Mouse (Mus musculus) gastrocnemius, postnatal 4 days (tissue): Measurements from ENCODE around the gene Cyb5b. TPM values are rescaled to one million over a fixed set of nuclear protein-coding genes. Genes with fewer than 3 reads are reported as not detected.
"Not testable (repeated sequence)": the region's sequence is repeated elsewhere in the genome, so short reads cannot be mapped to it uniquely, and the experiment has no call there.

Experiments
- DNase-seq, 2 experiments: peaks; one replicate each; pipeline ENCODE4 v3.0.0; 2021 to 2022; ENCODE audit warnings: low spot score in 2 of 2, mixed read lengths in 2 of 2
- long read RNA-seq, 2 experiments: library from polyadenylated mRNA; stranded (forward); transcript quantifications; one replicate each; pipeline ENCODE4 v2.0.0; 2021
- total RNA-seq, 2 experiments: library from RNA; stranded (reverse); gene quantifications; 2 replicates each; pipeline ENCODE4 v1.2.3; 2021

Gene Cyb5b
- 10 to 100 TPM; 38.2 to 40.8 TPM for total RNA-seq
- long read RNA-seq, experiment 1, full-length matches to known transcripts, result 89 of 108 reads
- long read RNA-seq, experiment 1, partial matches to known transcripts, result 2 of 108 reads
- long read RNA-seq, experiment 1, other reads (novel, unspliced or antisense), result 17 of 108 reads
- long read RNA-seq, experiment 2, full-length matches to known transcripts, result 88 of 110 reads
- long read RNA-seq, experiment 2, partial matches to known transcripts, result 17 of 110 reads
- long read RNA-seq, experiment 2, other reads (novel, unspliced or antisense), result 5 of 110 reads

DNA sequence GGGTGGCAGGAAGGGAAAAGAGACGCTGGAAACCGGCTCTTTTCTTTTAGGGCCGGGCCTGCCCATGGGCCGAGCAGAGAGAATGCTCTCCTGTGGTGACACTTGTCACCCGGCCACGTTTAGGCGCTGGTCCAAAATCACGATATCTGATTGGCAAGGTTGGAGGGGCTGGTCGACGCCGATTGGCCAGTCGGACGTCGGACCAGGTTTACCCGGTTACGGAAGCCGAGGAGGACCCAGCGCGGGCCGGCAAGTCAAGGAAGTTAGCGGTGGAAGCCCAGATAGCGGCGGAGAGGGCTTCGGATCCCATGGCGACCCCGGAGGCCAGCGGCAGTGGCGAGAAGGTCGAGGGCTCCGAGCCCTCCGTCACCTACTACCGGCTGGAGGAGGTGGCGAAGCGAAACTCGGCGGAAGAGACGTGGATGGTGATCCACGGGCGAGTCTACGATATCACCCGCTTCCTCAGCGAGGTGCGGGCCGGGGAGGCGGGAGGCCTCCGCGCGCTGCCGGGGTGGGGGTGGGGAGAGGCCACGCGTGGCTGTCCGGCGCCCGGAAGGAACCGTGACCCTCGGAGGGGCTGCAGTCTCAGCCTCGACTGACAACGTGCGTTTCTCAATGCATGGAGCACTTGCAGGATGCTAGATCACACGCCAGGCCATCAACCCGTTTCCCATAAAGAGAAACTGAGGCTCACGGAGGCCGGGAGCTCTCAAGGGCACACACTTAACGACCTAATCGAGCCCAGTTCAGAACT, at the start of gene Cyb5b:
Gene Cyb5b, plus strand, starts transcription at position 237 of the 754 bp plus-strand sequence.
- DNase-seq, result peak; percentile 85 to 93

DNA sequence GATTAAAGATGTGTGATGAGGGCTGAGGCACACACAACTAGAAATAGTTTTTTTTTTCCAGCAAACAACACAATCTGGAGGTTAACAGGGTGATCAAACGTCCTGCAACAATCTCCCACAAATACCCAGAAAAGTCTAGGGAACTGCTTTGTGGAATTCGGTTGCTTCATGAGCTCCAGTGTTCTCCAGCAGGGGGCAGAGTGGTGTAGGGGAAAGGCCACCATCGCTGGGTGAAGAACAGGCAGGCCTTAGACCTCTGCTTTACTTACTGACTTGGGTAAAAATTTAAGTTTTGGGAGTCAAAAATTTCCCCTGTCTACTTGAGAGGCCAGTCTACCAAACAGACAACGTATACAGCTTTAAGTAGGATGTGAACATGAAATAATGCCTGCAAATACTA, 45.9 kb upstream of the Cyb5b start:
- DNase-seq, result peak; percentile 46 to 72

DNA sequence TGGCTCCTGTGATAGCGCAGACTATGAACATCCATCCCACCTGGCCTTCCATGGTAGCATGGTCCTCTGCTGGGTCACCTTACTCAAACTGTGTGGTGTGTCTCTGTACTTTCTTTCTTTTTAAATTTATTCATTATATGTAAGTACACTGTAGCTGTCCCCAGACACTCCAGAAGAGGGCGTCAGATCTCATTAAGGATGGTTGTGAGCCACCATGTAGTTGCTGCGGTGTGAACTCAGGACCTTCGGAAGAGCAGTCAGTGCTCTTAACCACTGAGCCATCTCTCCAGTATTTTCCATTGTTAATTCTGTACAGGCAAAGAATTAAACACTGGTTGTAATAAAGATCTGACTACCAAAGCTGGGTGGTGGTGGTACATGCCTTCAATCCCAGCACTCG, 42.4 kb upstream of the Cyb5b start:
- DNase-seq, result not testable (repeated sequence)

DNA sequence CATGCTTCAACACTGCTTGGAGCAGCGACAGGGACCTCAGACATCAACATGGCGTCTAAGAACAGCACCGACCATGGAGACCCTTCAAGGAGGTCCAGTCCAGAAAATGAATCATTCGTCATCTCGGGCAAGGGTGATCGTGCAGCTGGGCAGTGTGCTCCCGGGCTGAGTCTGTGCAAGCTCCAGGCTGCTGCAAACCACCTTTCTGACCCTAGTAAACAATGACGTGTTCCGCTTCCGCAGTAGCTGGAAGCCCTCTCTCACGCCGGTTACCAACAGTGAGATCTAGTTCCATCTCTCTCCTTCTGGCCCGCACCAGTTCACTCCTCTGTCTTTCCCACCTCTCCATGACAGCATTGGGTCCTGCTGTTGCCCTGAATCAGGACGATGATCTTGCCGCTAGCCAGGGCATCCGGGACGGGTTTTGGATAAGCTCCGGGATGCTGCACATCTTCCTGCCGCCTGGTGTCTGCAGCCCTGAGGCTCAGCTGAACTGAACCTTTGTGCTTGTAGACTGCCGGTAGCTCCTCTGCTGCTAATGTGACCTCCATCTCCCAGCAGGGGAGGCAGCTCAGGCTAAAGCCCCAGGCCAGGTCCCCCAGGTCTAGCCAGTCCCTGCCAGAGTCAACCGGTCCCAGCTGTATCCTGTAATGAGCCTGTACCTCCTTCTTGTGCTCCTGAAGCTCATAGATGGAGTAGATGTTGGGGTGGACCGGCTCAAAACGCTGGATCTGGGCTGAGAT, 41.3 kb upstream of the Cyb5b start:
- no peak for DNase-seq

DNA sequence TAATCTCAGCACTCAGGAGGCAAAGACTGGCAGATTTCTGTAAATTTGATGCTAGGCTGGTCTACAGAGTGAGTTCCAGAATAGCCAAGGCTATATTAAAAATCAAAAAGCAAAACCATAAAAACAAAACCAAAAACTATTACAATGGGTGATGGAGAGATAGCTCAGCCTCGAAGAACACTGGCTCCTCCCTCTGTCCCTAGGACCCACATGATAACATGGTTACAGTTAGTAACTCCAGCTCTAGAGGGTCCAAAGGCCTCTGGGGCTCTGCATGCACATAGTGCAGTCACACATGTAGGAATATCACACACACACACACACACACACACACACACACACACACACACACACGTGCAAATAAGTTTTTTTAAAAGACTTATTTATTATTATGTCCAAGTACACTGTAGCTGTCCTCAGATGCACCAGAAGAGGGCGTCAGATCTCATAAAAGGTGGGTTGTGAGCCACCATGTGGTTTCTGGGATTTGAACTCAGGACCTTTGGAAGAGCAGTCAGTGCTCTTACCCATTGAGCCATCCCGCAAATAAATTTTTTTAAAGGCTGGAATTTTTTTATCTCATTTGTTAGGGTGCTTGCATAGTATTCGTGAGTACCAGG, 40.5 kb upstream of the Cyb5b start:
- no peak for DNase-seq

- no peak for DNase-seq
Measured at GRCm38 (mm10) chr8:107110629-107111330, 39.7 kb upstream of the Cyb5b start.

GRCm38 (mm10) chr8:107111340-107112105, 38.9 kb upstream of the Cyb5b start:
- DNase-seq, result no peak

DNA sequence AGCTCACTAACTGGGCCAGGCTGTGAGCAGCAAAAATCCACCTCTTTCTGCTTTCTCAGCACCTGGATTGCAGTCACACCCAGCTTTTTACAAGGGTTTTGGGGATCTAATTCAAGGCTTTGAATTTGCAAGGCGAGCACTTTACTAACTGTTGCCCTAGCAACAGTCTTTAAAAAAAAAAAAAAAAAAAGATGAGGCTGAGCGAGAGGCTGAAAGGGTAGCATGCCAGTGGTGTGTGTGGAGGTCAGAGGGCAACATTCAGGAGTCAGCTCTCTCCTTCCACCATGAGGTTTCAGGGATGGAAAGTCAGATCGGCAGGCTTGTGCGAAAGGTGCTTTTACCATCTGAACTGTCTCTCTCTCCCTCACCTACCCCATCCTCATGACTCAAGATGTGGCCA, 37.2 kb upstream of the Cyb5b start:
- no peak for DNase-seq

DNA sequence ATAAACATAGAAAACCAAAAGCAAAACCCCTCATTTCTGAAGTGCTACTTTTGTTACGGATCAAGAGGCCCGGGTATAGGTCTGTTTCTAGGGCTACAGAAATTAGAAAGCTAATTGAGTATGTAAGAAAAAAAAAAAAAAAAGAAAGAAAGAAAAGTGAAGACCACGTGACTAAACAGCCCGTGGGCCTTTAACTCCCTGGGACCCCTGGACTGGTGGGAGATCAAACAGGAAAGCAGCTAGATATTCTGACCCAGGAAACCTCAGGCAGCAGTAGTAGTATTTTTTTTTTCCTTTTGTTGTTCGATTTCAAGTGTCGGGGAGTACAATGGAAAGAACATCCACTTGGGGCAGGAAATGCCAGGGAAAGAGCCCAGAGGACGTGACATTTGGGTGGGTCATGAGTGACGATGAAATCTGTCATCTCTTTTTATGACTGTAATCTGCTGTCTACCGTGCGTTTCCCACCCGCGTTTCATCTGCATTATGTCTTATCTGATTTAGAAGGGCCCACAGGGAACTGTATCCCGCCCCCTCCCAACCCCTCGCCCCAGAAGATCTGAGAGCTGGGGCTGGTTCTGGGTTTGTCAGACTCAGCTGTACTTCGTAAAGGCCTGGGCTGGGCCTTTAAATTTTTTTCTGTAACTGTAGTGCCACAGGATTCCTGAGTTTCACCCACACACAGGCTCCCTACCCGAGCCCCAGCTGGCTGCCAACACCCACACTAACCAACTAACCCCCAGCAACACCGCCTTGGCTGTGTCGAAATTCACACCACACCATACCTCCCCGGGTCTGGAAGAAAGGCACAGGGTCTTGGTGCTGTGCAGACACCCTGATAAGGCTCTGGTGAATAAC, 36.1 kb upstream of the Cyb5b start:
- no peak for DNase-seq

- no peak for DNase-seq
Measured at GRCm38 (mm10) chr8:107115008-107115320, 35.5 kb upstream of the Cyb5b start.

GRCm38 (mm10) chr8:107116023-107116422, 34.4 kb upstream of the Cyb5b start:
- peak; percentile 52 to 70 for DNase-seq

- no peak for DNase-seq
Measured at GRCm38 (mm10) chr8:107117019-107117418, 33.4 kb upstream of the Cyb5b start.

- no peak for DNase-seq
Measured at GRCm38 (mm10) chr8:107118803-107119233, 31.6 kb upstream of the Cyb5b start.

GRCm38 (mm10) chr8:107119412-107119811, 31.0 kb upstream of the Cyb5b start:
- DNase-seq, result no peak

DNA sequence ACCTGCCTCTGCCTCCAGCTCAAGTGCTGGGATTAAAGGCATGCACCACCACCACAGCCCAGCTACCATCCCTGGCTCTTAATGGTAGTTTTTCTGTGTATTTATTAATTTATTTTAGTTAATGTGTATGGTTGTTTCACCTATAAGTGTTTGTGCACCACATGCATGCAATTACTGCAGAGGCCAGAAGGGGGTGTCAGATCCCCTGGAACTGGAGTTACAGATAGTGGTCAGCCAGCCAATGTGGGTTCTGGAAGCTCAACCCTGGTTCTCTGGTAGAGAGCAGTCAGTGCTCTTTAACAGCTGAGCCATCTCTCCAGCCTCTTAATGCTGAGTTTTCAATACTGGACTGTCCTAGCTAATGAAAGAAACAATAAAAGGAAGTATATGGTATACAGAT, 29.6 kb upstream of the Cyb5b start:
- no peak for DNase-seq

DNA sequence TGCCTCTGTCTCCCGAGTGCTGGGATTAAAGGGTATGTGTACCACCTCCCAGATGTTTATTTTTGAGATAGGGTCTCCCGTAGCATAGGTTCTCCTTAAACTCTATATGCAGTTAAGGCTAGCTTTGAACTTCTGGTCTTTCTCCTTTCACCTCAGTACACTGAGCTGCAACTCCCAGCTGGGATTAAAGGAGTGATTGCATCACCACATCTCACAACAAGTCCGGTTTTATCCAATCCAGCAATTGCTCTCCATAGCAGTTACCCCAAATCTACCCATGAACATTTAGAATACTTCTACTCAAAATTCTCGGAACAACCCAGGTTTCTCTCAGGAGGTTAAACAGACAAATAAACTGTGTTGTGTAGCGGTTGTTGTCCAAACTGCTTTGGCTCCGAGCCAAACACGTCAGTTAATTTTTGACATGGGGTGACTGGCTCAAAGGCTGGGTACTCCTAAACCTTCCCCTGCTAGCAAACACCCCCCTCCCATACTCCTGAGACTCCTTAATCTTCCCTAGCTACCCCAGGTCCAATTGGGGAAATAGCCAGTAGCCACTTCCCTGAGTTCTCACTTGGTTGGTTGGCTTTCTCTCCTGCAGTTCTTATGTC, 28.7 kb upstream of the Cyb5b start:
- no peak for DNase-seq

DNA sequence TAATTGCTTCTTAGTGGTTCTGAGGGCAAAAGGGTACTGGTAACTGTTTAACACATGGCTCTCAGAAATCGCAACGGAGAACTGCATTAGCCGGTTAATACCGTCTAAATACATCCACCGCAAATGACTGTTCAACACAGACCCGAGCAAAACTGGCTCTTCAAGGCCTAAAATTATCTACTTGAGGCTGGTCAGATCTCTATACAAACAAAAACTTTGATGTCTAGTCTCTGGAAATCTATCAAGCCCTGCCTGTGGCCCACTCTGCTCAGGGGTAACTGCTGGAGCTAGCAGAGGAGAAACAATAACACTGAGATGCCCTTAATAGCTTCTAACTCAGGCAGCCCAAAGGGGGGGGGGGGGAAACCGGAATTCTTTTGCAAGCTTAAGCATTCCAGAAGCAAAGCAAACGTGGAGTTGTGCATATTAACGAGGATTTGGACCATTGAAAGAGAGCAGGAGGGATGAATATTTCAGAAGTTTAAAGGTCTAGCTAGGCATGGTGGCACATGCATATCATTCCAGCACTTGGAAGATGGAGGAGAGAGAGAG, 27.3 kb upstream of the Cyb5b start:
- DNase-seq, result no peak

- no peak for DNase-seq
Measured at GRCm38 (mm10) chr8:107124343-107124742, 26.1 kb upstream of the Cyb5b start.
